ENCODE assay signal across 26 mouse cellular contexts in the genomic region with DNA sequence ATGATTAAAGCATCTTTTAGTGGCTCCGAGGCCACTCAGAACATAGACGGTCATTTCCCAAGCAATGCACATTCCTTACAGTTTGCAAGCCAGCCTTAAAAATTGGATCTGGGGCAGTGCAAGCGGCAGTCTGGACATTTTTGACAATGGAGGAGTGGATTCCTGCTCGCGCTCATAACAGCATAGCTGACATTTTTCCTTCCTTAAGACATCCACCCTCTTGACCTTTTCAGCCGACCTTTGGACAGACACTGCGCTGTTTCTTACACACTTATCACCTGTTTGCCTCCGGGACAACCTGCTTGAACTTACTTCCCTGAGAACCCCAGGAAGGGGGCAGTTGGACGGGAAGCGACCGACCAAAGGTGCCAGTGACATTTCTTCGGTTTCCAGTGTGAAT.
DNase-seq lines count a peak whose midpoint lies in the region; ATAC-seq and TF ChIP-seq lines count a peak whose summit lies in the region.
"Had no signal": no experiment of that assay in that cellular context is flagged by ENCODE, and none has a peak within 500 bp of the region (broad histone marks: within the 10 kb centered on the region; RNA-seq: fewer than 3 reads in every experiment).

No protein-coding gene starts in this region.

- intact Hi-C loops in heart, postnatal 36 days (cut with DNase I), result no loop called here
- intact Hi-C loops in heart, postnatal 10 days (cut with DNase I), result no loop called here

- 32% methylated on average over 12 of the region's 12 CpGs for WGBS in heart, embryonic 12.5 days
- 16% methylated on average over 12 of the region's 12 CpGs for WGBS in heart, postnatal 0 days

- peak overlapping the region; percentile 56 for H3K4me2 ChIP-seq in heart, embryonic 12.5 days
- peak overlapping the region; percentile 47 for H3K4me2 ChIP-seq in heart, postnatal 0 days (ENCODE audit: low read depth, low read length)
- H3K4me2 ChIP-seq: embryonic facial prominence, embryonic 12.5 days; hindbrain, embryonic 13.5 days; limb, embryonic 12.5 days; liver, embryonic 15.5 days; midbrain, embryonic 11.5 days; stomach, embryonic 15.5 days had no signal

- TF ChIP-seq CTCF in heart, postnatal 0 days (IDR thresholded peaks at IDR 0.05; ENCODE audit: low read depth), result no peak

- H3K27me3 ChIP-seq in heart, embryonic 12.5 days (replicated peaks), result no peaks in the 10 kb centered on the region
- H3K27me3 ChIP-seq in heart, postnatal 0 days (ENCODE audit: control insufficient read depth, insufficient read depth, low read length), result no peaks in the 10 kb centered on the region
- H3K27me3 ChIP-seq: CH12.LX; embryonic facial prominence, embryonic 12.5 days; hindbrain, embryonic 13.5 days; limb, embryonic 12.5 days; liver, embryonic 15.5 days; stomach, embryonic 15.5 days had no signal

- peaks cover 11% of the 10 kb centered on the region for H3K4me1 ChIP-seq in heart, embryonic 12.5 days (replicated peaks)
- no peaks in the 10 kb centered on the region; the same call in 1 of the 2 replicates for H3K4me1 ChIP-seq in heart, postnatal 0 days (ENCODE audit: control insufficient read depth, insufficient read depth)
- H3K4me1 ChIP-seq: embryonic facial prominence, embryonic 12.5 days; hindbrain, embryonic 13.5 days; limb, embryonic 12.5 days; liver, embryonic 15.5 days; stomach, embryonic 15.5 days had no signal

- peak overlapping the region; percentile 3; the same call in 1 of the 2 replicates for H3K27ac ChIP-seq in heart, embryonic 12.5 days (ENCODE audit: poor library complexity, severe bottlenecking)
- no peak overlapping the region for H3K27ac ChIP-seq in heart, postnatal 0 days (ENCODE audit: low read depth)
- H3K27ac ChIP-seq: embryonic facial prominence, embryonic 12.5 days; hindbrain, embryonic 13.5 days; limb, embryonic 12.5 days; liver, embryonic 15.5 days; stomach, embryonic 15.5 days had no signal

- TF ChIP-seq EP300 in heart, postnatal 0 days (IDR thresholded peaks at IDR 0.05; ENCODE audit: low read depth), result no peak

- H3K9ac ChIP-seq in heart, embryonic 12.5 days, result no peak overlapping the region
- no peak overlapping the region for H3K9ac ChIP-seq in heart, postnatal 0 days (replicated peaks; ENCODE audit: low read depth, low read length)
- H3K9ac ChIP-seq: embryonic facial prominence, embryonic 12.5 days; hindbrain, embryonic 13.5 days; limb, embryonic 12.5 days; liver, embryonic 15.5 days; stomach, embryonic 15.5 days had no signal

- H3K4me3 ChIP-seq in heart, embryonic 12.5 days, result peak overlapping the region; percentile 15
- H3K4me3 ChIP-seq in heart, postnatal 0 days (ENCODE audit: low read depth, low read length), result no peak overlapping the region
- H3K4me3 ChIP-seq: embryonic facial prominence, embryonic 12.5 days; hindbrain, embryonic 13.5 days; limb, embryonic 12.5 days; liver, embryonic 15.5 days; stomach, embryonic 15.5 days had no signal

- DNase-seq in embryo, embryonic 10 days (ENCODE audit: low spot score), result peak; percentile 23
- no peak for DNase-seq in embryo, embryonic 9.5 days (ENCODE audit: extremely low spot score)
- DNase-seq in heart, postnatal 36 days, result no peak
- DNase-seq in heart, postnatal 0 days (ENCODE audit: low spot score), result no peak
- no peak for DNase-seq in heart, postnatal 10 days
- DNase-seq in mesoderm, embryonic 11.5 days (ENCODE audit: low read depth, low spot score), result peak; percentile 26
- DNase-seq: adrenal gland, adult 2 months; adrenal gland, postnatal 36 days; cerebellum, adult 18-20 months; cerebellum, postnatal 10 days; gastrocnemius, postnatal 14 days; kidney, adult 8-10 months; kidney, postnatal 14 days; right cerebral cortex, postnatal 25 days had no signal

- no peaks in the 10 kb centered on the region for H3K36me3 ChIP-seq in heart, embryonic 12.5 days
- no peaks in the 10 kb centered on the region for H3K36me3 ChIP-seq in heart, postnatal 0 days (replicated peaks; ENCODE audit: control insufficient read depth, insufficient read depth, low read length)
- H3K36me3 ChIP-seq: embryonic facial prominence, embryonic 12.5 days; hindbrain, embryonic 13.5 days; limb, embryonic 12.5 days; liver, embryonic 15.5 days; stomach, embryonic 15.5 days had no signal

- no peak for ATAC-seq in heart, embryonic 12.5 days (ENCODE audit: insufficient number of reproducible peaks, low FRiP score)
- no peak for ATAC-seq in heart, postnatal 0 days (ENCODE audit: insufficient read depth, low read depth)
- ATAC-seq: activated CD4-positive, CD25-positive, alpha-beta regulatory T cell, adult 4 months; forebrain, embryonic 14.5 days; intestine, embryonic 16.5 days; midbrain, embryonic 16.5 days had no signal

- H3K9me3 ChIP-seq in heart, embryonic 12.5 days (replicated peaks), result no peaks in the 10 kb centered on the region
- no peaks in the 10 kb centered on the region for H3K9me3 ChIP-seq in heart, postnatal 0 days (replicated peaks; ENCODE audit: control insufficient read depth, low read length)
- H3K9me3 ChIP-seq: embryonic facial prominence, embryonic 12.5 days; hindbrain, embryonic 13.5 days; limb, embryonic 12.5 days; liver, embryonic 15.5 days; stomach, embryonic 15.5 days had no signal

Comparison
In these comparisons a context has a peak if more than half of its experiments do, and no peak if none do; other contexts are left out.
1. DNase-seq: peak in embryo, embryonic 10 days (single experiment) and mesoderm, embryonic 11.5 days (single experiment); none in embryo, embryonic 9.5 days (single experiment), heart, postnatal 36 days (0 of 2), heart, postnatal 0 days (single experiment) and heart, postnatal 10 days (0 of 2).